In the genomic region with DNA sequence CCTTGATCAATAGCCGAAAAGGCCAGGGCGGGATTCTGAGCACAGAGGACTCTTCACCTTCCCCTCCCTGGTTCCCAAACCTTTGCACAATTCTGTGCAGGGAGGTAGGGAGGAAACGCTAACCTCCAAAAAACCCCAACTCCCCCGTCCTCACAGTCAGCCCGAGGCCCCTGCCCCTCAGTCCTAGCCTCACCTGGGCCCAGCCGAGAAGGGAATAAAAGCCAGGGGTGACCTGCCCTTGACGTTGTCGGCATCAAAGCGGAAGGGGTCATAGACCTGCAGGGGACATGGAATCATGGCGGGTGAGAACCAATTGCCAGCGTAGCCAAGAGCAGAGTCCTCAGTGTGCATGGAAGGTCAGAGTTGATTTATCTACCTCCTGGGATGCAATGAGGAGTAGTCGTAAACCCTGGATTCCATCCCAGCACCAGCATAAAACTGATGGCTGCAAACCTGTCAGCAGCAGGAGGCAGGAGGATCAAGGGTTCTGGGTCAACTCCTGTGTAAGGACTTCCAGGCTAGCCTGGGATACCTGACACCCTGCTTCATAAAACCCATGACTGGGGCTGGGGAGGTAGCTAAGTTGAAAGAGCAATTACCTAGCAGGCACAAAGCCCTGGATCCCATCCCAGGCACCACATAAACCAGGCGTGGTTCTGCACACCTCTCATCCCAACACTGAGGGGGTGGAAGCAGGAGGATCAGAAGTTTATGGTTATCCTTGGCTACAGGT, we compare ENCODE assay signal across 9 mouse cellular contexts. TPM values are rescaled to one million over a fixed set of nuclear protein-coding genes. Genes with fewer than 3 reads are reported as not detected.
DNase-seq lines count a peak whose midpoint lies in the region; ATAC-seq and TF ChIP-seq lines count a peak whose summit lies in the region.
"Had no signal": no experiment of that assay in that cellular context is flagged by ENCODE, and none has a peak within 500 bp of the region (broad histone marks: within the 10 kb centered on the region; RNA-seq: fewer than 3 reads in every experiment).

No protein-coding gene starts in this region.

- no peak for DNase-seq in left cerebral cortex, adult 2 months (ENCODE audit: extremely low spot score in 1 of 2, low spot score in 2 of 2)
- DNase-seq in left cerebral cortex, adult 18-20 months (ENCODE audit: low spot score in 2 of 2) = no peak
- no peak for DNase-seq in embryonic facial prominence, embryonic 14.5 days (ENCODE audit: low spot score)
- DNase-seq in hindbrain, embryonic 14.5 days (ENCODE audit: low spot score) = no peak
- DNase-seq in midbrain, embryonic 14.5 days = no peak
- DNase-seq in urinary bladder, postnatal 4 days (ENCODE audit: low spot score in 2 of 2) = no peak
- DNase-seq in urinary bladder, postnatal 36 days (ENCODE audit: low spot score in 2 of 2) = no peak
- DNase-seq in cerebellum, adult 11-12 months = no peak

- H3K4me2 ChIP-seq in embryonic facial prominence, embryonic 14.5 days (ENCODE audit: low read depth, low read length) = peak overlapping the region; percentile 66
- peak overlapping the region; percentile 73 for H3K4me2 ChIP-seq in hindbrain, embryonic 14.5 days (replicated peaks)
- peak overlapping the region; percentile 66 for H3K4me2 ChIP-seq in midbrain, embryonic 14.5 days (ENCODE audit: low read length)

- peak overlapping the region; percentile 76 for H3K27ac ChIP-seq in left cerebral cortex, adult 2 months
- no peak overlapping the region for H3K27ac ChIP-seq in embryonic facial prominence, embryonic 14.5 days (replicated peaks; ENCODE audit: low read depth, low read length)
- peak overlapping the region; percentile 54; the same call in 1 of the 2 replicates for H3K27ac ChIP-seq in hindbrain, embryonic 14.5 days
- peak overlapping the region; percentile 60; the same call in 1 of the 2 replicates for H3K27ac ChIP-seq in midbrain, embryonic 14.5 days (replicated peaks; ENCODE audit: low read depth, low read length)

- intact Hi-C loops in left cerebral cortex, adult 2 months (cut with DNase I) = no loop called here

- TF ChIP-seq CTCF in left cerebral cortex, adult 2 months (IDR thresholded peaks at IDR 0.05) = no peak

- H3K4me1 ChIP-seq in embryonic facial prominence, embryonic 14.5 days (ENCODE audit: control insufficient read depth, insufficient read depth, low read length) = no peaks in the 10 kb centered on the region
- H3K4me1 ChIP-seq in hindbrain, embryonic 14.5 days (replicated peaks; ENCODE audit: control insufficient read depth, insufficient read depth, low read length) = no peaks in the 10 kb centered on the region
- no peaks in the 10 kb centered on the region for H3K4me1 ChIP-seq in midbrain, embryonic 14.5 days (ENCODE audit: control insufficient read depth, insufficient read depth, low read length)

- H3K9me3 ChIP-seq in embryonic facial prominence, embryonic 14.5 days (ENCODE audit: control insufficient read depth, low read length) = no peaks in the 10 kb centered on the region
- no peaks in the 10 kb centered on the region for H3K9me3 ChIP-seq in hindbrain, embryonic 14.5 days (ENCODE audit: control insufficient read depth, low read length)
- no peaks in the 10 kb centered on the region for H3K9me3 ChIP-seq in midbrain, embryonic 14.5 days (ENCODE audit: control insufficient read depth, low read length)

- H3K4me3 ChIP-seq in left cerebral cortex, adult 2 months = peak overlapping the region; percentile 48
- H3K4me3 ChIP-seq in embryonic facial prominence, embryonic 14.5 days (ENCODE audit: low read depth, low read length) = peak overlapping the region; percentile 48
- H3K4me3 ChIP-seq in hindbrain, embryonic 14.5 days (replicated peaks; ENCODE audit: low read length) = peak overlapping the region; percentile 44
- H3K4me3 ChIP-seq in midbrain, embryonic 14.5 days (replicated peaks; ENCODE audit: low read depth, low read length) = peak overlapping the region; percentile 45

- ATAC-seq in embryonic facial prominence, embryonic 14.5 days (ENCODE audit: low read depth) = no peak
- ATAC-seq in hindbrain, embryonic 14.5 days (ENCODE audit: low FRiP score) = no peak; the same call in none of the 2 replicates
- ATAC-seq in midbrain, embryonic 14.5 days (ENCODE audit: low FRiP score, low TSS enrichment) = peak; percentile 10; the same call in 1 of the 2 replicates

- H3K9ac ChIP-seq in embryonic facial prominence, embryonic 14.5 days (ENCODE audit: low read depth, low read length) = peak overlapping the region; percentile 66
- peak overlapping the region; percentile 68 for H3K9ac ChIP-seq in hindbrain, embryonic 14.5 days
- H3K9ac ChIP-seq in midbrain, embryonic 14.5 days (replicated peaks; ENCODE audit: low read length) = peak overlapping the region; percentile 66

- H3K36me3 ChIP-seq in embryonic facial prominence, embryonic 14.5 days (ENCODE audit: control insufficient read depth, insufficient read depth, low read length) = no peaks in the 10 kb centered on the region
- H3K36me3 ChIP-seq in hindbrain, embryonic 14.5 days (replicated peaks; ENCODE audit: control insufficient read depth, insufficient read depth) = no peaks in the 10 kb centered on the region
- no peaks in the 10 kb centered on the region for H3K36me3 ChIP-seq in midbrain, embryonic 14.5 days (ENCODE audit: control insufficient read depth, insufficient read depth, low read length)

- WGBS in embryonic facial prominence, embryonic 14.5 days = 49% methylated on average over 12 of the region's 13 CpGs
- WGBS in hindbrain, embryonic 14.5 days = 57% methylated on average over 13 of the region's 13 CpGs
- 66% methylated on average over 13 of the region's 13 CpGs for WGBS in midbrain, embryonic 14.5 days

- no peaks in the 10 kb centered on the region for H3K27me3 ChIP-seq in embryonic facial prominence, embryonic 14.5 days (replicated peaks; ENCODE audit: control insufficient read depth, insufficient read depth, low read length)
- H3K27me3 ChIP-seq in hindbrain, embryonic 14.5 days (ENCODE audit: control insufficient read depth, insufficient read depth, low read length) = no peaks in the 10 kb centered on the region
- H3K27me3 ChIP-seq in midbrain, embryonic 14.5 days (ENCODE audit: control insufficient read depth, insufficient read depth, low read length) = no peaks in the 10 kb centered on the region

RNA-seq across cellular contexts. Expression of a gene that starts 20.4 kb away (rescaled TPM):
- total RNA-seq in left cerebral cortex, adult 2 months (2021) = not detected
- not detected for total RNA-seq in left cerebral cortex, adult 18-20 months (2021)
- polyA plus RNA-seq in embryonic facial prominence, embryonic 14.5 days (2014; fragmentation: Nextera tagmentation; extraction: Ambion mirVana) = 1.0 and 1.7 TPM in 2 replicates
- 0.20 and 0.53 TPM in 2 replicates for polyA plus RNA-seq in hindbrain, embryonic 14.5 days (2014; fragmentation: Nextera tagmentation; extraction: Ambion mirVana)
- 0.55 and 0.97 TPM in 2 replicates for polyA plus RNA-seq in midbrain, embryonic 14.5 days (2014; fragmentation: Nextera tagmentation; extraction: Ambion mirVana)

RNA-seq across cellular contexts. Expression of a gene that starts 38.2 kb away (rescaled TPM):
- 10 to 100 TPM; 15.0 to 15.3 TPM for total RNA-seq in left cerebral cortex, adult 2 months (2021)
- 10 to 100 TPM; 15.3 to 15.4 TPM for total RNA-seq in left cerebral cortex, adult 18-20 months (2021)
- 16.2 and 16.7 TPM in 2 replicates for polyA plus RNA-seq in embryonic facial prominence, embryonic 14.5 days (2014; fragmentation: Nextera tagmentation; extraction: Ambion mirVana)
- polyA plus RNA-seq in hindbrain, embryonic 14.5 days (2014; fragmentation: Nextera tagmentation; extraction: Ambion mirVana) = 18.8 and 25.4 TPM in 2 replicates
- 16.8 and 23.3 TPM in 2 replicates for polyA plus RNA-seq in midbrain, embryonic 14.5 days (2014; fragmentation: Nextera tagmentation; extraction: Ambion mirVana)

RNA-seq across cellular contexts. Expression of a gene that starts 52.0 kb away (rescaled TPM):
- total RNA-seq in left cerebral cortex, adult 2 months (2021) = not detected
- total RNA-seq in left cerebral cortex, adult 18-20 months (2021) = not detected
- polyA plus RNA-seq in embryonic facial prominence, embryonic 14.5 days (2014; fragmentation: Nextera tagmentation; extraction: Ambion mirVana) = not detected in 2 replicates
- not detected in 2 replicates for polyA plus RNA-seq in hindbrain, embryonic 14.5 days (2014; fragmentation: Nextera tagmentation; extraction: Ambion mirVana)
- polyA plus RNA-seq in midbrain, embryonic 14.5 days (2014; fragmentation: Nextera tagmentation; extraction: Ambion mirVana) = not detected in 2 replicates
- total RNA-seq: adrenal gland, postnatal 10 days had no signal
